Mouse (Mus musculus): ENCODE measurements at regions not wholly inside any gene's neighbourhood (a gene's known extent, or its start where the extent isn't known, plus 50 kb on each side); places are given as distances from the start of the nearest gene placed in this dataset.

DNA sequence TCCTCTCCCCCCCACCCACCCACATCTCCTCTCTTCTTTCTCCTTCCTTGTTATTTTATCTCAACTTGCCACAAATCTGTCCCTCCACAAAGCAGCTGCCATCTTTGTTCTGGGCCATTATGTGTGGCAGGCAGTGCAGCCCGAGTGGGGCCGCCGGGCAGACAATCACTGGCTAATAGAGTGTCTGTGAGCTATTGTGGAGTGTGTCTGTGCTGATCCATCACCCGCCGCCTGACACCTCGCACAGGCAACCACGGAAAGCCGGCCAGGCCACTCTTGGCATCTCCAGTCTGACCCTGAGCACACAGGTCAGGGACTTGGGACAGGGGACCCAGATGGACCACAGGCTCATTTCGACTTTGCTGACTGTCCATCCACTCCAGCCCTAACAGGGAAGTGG lies 146.5 kb upstream of the Lhx5 start:
- DNase-seq (ENCODE audit: low spot score) (no peak), ATAC-seq (ENCODE audit: insufficient read depth, low read depth) (no peak)
- Histone ChIP-seq H3K4me2 (ENCODE audit: low read depth, low read length) (no peak overlapping the region), H3K9ac (replicated peaks; ENCODE audit: low read depth, low read length) (no peak overlapping the region), H3K27me3 (ENCODE audit: control insufficient read depth, insufficient read depth, low read length) (peaks cover 68% of the 10 kb centered on the region), H3K27ac (ENCODE audit: low read depth) (no peak overlapping the region), H3K4me3 (ENCODE audit: low read depth, low read length) (no peak overlapping the region), H3K9me3 (replicated peaks; ENCODE audit: control insufficient read depth, low read length) (0 out of 2 replicates have a peak, but pooled peaks cover under 1% of the 10 kb centered on the region), H3K4me1 (ENCODE audit: control insufficient read depth, insufficient read depth) (no peaks in the 10 kb centered on the region), H3K36me3 (replicated peaks; ENCODE audit: control insufficient read depth, insufficient read depth, low read length) (no peaks in the 10 kb centered on the region)
- no peak for TF ChIP-seq CTCF (IDR thresholded peaks at IDR 0.05; ENCODE audit: low read depth)
- TF ChIP-seq EP300 (IDR thresholded peaks at IDR 0.05; ENCODE audit: low read depth) = no peak
- 32% methylated on average over 9 of the region's 9 CpGs for WGBS

DNA sequence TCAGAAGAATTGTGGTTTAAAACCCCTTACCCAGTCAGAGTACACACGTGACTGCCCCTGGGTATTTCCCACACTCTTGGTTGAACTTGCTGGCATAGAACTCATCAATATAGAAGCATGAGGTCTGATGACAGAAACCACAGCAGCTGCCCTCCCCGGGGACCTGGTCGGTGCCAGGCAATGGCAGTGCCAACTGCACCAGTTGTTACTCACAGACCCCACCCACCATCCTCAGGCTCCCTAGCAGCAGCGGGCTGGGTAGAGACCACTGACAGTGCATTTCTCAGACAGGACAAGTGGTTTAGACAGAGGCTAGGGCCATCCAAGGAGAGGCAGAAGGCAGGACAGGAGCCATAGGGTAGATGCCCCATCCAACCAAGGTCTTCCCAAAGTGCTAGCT lies 144.7 kb upstream of the Lhx5 start:
- TF ChIP-seq EP300 (IDR thresholded peaks at IDR 0.05; ENCODE audit: low read depth) = no peak
- TF ChIP-seq CTCF (IDR thresholded peaks at IDR 0.05; ENCODE audit: low read depth) = no peak
- WGBS = 64% methylated on average over 4 of the region's 4 CpGs
- Histone ChIP-seq H3K9me3 (replicated peaks; ENCODE audit: control insufficient read depth, low read length) (0 out of 2 replicates have a peak, but pooled peaks cover 7% of the 10 kb centered on the region), H3K4me3 (ENCODE audit: low read depth, low read length) (no peak overlapping the region), H3K4me1 (ENCODE audit: control insufficient read depth, insufficient read depth) (no peaks in the 10 kb centered on the region), H3K36me3 (replicated peaks; ENCODE audit: control insufficient read depth, insufficient read depth, low read length) (no peaks in the 10 kb centered on the region), H3K4me2 (ENCODE audit: low read depth, low read length) (no peak overlapping the region), H3K27me3 (ENCODE audit: control insufficient read depth, insufficient read depth, low read length) (peaks cover 51% of the 10 kb centered on the region), H3K9ac (replicated peaks; ENCODE audit: low read depth, low read length) (no peak overlapping the region), H3K27ac (ENCODE audit: low read depth) (no peak overlapping the region)
- ATAC-seq (ENCODE audit: insufficient read depth, low read depth) = no peak
- no peak for DNase-seq (ENCODE audit: low spot score)

DNA sequence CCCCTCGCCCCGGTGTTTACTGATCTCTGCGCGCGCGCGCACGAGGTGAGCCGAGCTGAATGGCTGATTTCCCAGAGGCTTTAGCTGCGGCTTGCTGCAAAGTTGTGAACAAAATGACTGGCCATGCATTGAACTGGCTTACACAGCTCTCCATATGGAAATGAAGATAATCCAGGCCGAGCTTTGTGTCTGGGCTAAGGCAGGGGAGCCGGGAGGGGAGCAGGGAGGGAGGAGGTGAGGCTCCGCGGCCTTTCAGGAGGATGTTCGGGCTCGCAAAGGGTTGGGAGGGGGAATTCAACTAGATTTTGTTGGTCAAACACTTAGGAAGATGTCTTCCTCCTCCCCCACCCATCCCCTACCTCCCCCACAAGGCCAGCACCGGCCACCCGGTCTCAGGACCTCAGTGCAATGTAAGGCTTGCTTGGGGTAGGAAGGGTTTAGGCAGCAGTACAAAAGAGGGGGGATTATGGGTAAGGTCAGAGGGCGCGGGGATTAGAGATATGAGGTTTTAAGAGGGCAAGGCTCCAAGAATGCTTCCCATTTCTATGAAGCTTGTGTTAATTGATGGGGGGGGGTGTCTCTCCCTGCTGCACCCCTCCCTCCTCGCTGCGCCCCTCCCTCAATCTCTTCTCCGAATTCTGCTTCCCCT lies 143.3 kb upstream of the Lhx5 start:
- 12% methylated on average over 23 of the region's 23 CpGs for WGBS
- no peaks in the 10 kb centered on the region for H3K4me1 ChIP-seq (ENCODE audit: control insufficient read depth, insufficient read depth)
- H3K4me2 ChIP-seq (ENCODE audit: low read depth, low read length) = no peak overlapping the region
- 0 out of 2 replicates have a peak, but pooled peaks cover 7% of the 10 kb centered on the region for H3K9me3 ChIP-seq (replicated peaks; ENCODE audit: control insufficient read depth, low read length)
- ATAC-seq (ENCODE audit: insufficient read depth, low read depth) (no peak), DNase-seq (ENCODE audit: low spot score) (no peak)
- peaks cover 44% of the 10 kb centered on the region for H3K27me3 ChIP-seq (ENCODE audit: control insufficient read depth, insufficient read depth, low read length)
- H3K9ac ChIP-seq (replicated peaks; ENCODE audit: low read depth, low read length) = no peak overlapping the region
- no peak for TF ChIP-seq EP300 (IDR thresholded peaks at IDR 0.05; ENCODE audit: low read depth)
- TF ChIP-seq CTCF (IDR thresholded peaks at IDR 0.05; ENCODE audit: low read depth) = no peak
- no peaks in the 10 kb centered on the region for H3K36me3 ChIP-seq (replicated peaks; ENCODE audit: control insufficient read depth, insufficient read depth, low read length)
- H3K27ac ChIP-seq (ENCODE audit: low read depth) = no peak overlapping the region
- no peak overlapping the region for H3K4me3 ChIP-seq (ENCODE audit: low read depth, low read length)

DNA sequence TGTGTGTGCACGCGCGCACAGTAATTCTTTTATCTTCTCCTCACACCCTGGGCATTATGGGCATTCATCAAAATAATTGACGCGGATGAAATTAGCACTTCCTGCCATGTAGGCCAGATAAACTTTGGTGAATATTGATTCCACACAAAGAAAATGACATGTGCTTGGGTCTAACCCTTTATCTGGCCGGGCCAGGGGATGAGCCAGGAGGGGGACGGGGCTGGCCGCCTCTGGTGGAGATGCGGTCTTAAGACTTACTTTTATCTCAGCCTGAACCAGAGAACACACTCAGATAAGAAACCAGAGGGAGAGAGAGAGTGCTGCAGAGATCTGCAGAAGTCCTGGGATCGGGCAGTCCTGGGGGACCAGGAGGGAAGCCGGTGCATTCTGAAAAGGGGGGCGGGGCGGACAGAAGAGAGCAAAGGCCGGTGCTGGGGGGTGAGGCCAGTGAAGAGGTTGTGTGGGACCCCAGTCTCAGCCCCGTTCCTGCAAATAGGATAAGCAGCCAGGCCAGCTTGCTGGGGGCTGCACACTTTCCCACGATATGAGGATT lies 136.9 kb upstream of the Lhx5 start:
- H3K9me3 ChIP-seq (replicated peaks; ENCODE audit: control insufficient read depth, low read length) = 0 out of 2 replicates have a peak, but pooled peaks cover 7% of the 10 kb centered on the region
- H3K27ac ChIP-seq (ENCODE audit: low read depth) = no peak overlapping the region
- DNase-seq (ENCODE audit: low spot score) (no peak), ATAC-seq (ENCODE audit: insufficient read depth, low read depth) (no peak)
- no peak overlapping the region for H3K4me2 ChIP-seq (ENCODE audit: low read depth, low read length)
- H3K36me3 ChIP-seq (replicated peaks; ENCODE audit: control insufficient read depth, insufficient read depth, low read length) = no peaks in the 10 kb centered on the region
- no peak overlapping the region for H3K9ac ChIP-seq (replicated peaks; ENCODE audit: low read depth, low read length)
- WGBS = 29% methylated on average over 16 of the region's 16 CpGs
- no peak for TF ChIP-seq EP300 (IDR thresholded peaks at IDR 0.05; ENCODE audit: low read depth)
- no peak for TF ChIP-seq CTCF (IDR thresholded peaks at IDR 0.05; ENCODE audit: low read depth)
- H3K27me3 ChIP-seq (ENCODE audit: control insufficient read depth, insufficient read depth, low read length) = peaks cover 44% of the 10 kb centered on the region
- H3K4me1 ChIP-seq (ENCODE audit: control insufficient read depth, insufficient read depth) = no peaks in the 10 kb centered on the region
- H3K4me3 ChIP-seq (ENCODE audit: low read depth, low read length) = no peak overlapping the region

DNA sequence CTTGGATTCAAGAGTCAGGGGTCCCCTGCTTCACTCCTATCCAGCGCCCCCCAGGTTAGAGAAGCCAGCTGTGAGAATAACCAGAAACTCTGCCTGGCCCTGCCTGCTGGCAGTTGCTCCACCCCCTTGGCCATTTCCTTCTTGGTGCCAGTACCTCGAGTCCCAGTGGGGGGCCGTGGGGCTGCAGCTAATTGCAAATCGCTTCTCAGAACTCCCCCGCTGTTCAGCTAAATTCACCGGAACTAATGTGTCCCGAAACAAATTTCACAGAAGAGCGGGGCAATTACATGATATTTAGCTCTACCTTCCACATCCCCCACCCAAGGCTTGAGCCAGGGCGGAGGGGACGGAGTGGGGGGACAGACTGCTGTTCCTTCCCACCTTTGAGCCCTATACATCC lies 134.3 kb upstream of the Lhx5 start:
- no peak for DNase-seq (ENCODE audit: low spot score)
- TF ChIP-seq EP300 (IDR thresholded peaks at IDR 0.05; ENCODE audit: low read depth) (no peak), CTCF (IDR thresholded peaks at IDR 0.05; ENCODE audit: low read depth) (no peak)
- Histone ChIP-seq H3K4me2 (ENCODE audit: low read depth, low read length) (no peak overlapping the region), H3K9me3 (replicated peaks; ENCODE audit: control insufficient read depth, low read length) (no peaks in the 10 kb centered on the region), H3K27me3 (ENCODE audit: control insufficient read depth, insufficient read depth, low read length) (peaks cover 63% of the 10 kb centered on the region), H3K27ac (ENCODE audit: low read depth) (no peak overlapping the region), H3K36me3 (replicated peaks; ENCODE audit: control insufficient read depth, insufficient read depth, low read length) (no peaks in the 10 kb centered on the region), H3K4me1 (ENCODE audit: control insufficient read depth, insufficient read depth) (no peaks in the 10 kb centered on the region), H3K9ac (replicated peaks; ENCODE audit: low read depth, low read length) (no peak overlapping the region), H3K4me3 (ENCODE audit: low read depth, low read length) (no peak overlapping the region)
- ATAC-seq (ENCODE audit: insufficient read depth, low read depth) = no peak
- 9% methylated on average over 10 of the region's 10 CpGs for WGBS
